In genomic region chr5:100070255-100070654, GRCm38 (mm10) we compare ENCODE assay signal across 9 mouse cellular contexts. TPM values are rescaled to one million over a fixed set of nuclear protein-coding genes. Genes with fewer than 3 reads are reported as not detected.
DNase-seq lines count a peak whose midpoint lies in the region; ATAC-seq and TF ChIP-seq lines count a peak whose summit lies in the region.
"Had no signal": no experiment of that assay in that cellular context is flagged by ENCODE, and none has a peak within 500 bp of the region (broad histone marks: within the 10 kb centered on the region; RNA-seq: fewer than 3 reads in every experiment).

No protein-coding gene starts in this region.

- DNase-seq in MN1 (ENCODE audit: low spot score) = peak; percentile 80
- DNase-seq in cerebellum, adult 11-12 months = peak; percentile 71
- DNase-seq in forebrain, postnatal 0 days = peak; percentile 91
- peak; percentile 73 for DNase-seq in left cerebral cortex, adult 11 months (ENCODE audit: low spot score)
- DNase-seq in lung, postnatal 4 days = peak; percentile 81 to 87
- peak; percentile 76 for DNase-seq in retina, postnatal 7 days (ENCODE audit: low read depth, low spot score)
- DNase-seq in urinary bladder, postnatal 10 days (ENCODE audit: low spot score) = peak; percentile 64

- H3K9ac ChIP-seq in forebrain, postnatal 0 days = no peak overlapping the region
- H3K9ac ChIP-seq in hindbrain, embryonic 13.5 days = no peak overlapping the region
- H3K9ac ChIP-seq: limb, embryonic 15.5 days had no signal

- 21% methylated on average over 3 of the region's 3 CpGs for WGBS in forebrain, postnatal 0 days
- WGBS in hindbrain, embryonic 13.5 days = 29% methylated on average over 3 of the region's 3 CpGs

- no peaks in the 10 kb centered on the region for H3K9me3 ChIP-seq in forebrain, postnatal 0 days (ENCODE audit: low read length)
- no peaks in the 10 kb centered on the region for H3K9me3 ChIP-seq in hindbrain, embryonic 13.5 days
- H3K9me3 ChIP-seq: limb, embryonic 15.5 days had no signal

- H3K4me1 ChIP-seq in forebrain, postnatal 0 days (ENCODE audit: insufficient read depth) = no peaks in the 10 kb centered on the region
- H3K4me1 ChIP-seq in hindbrain, embryonic 13.5 days (replicated peaks) = peaks cover 5% of the 10 kb centered on the region
- H3K4me1 ChIP-seq: limb, embryonic 15.5 days had no signal

- H3K36me3 ChIP-seq in forebrain, postnatal 0 days (ENCODE audit: insufficient read depth) = peaks cover 34% of the 10 kb centered on the region
- peaks cover 49% of the 10 kb centered on the region for H3K36me3 ChIP-seq in hindbrain, embryonic 13.5 days

- no peak overlapping the region for H3K4me3 ChIP-seq in forebrain, postnatal 0 days (ENCODE audit: low read depth, low read length)
- H3K4me3 ChIP-seq in hindbrain, embryonic 13.5 days = no peak overlapping the region
- H3K4me3 ChIP-seq: limb, embryonic 15.5 days had no signal

- H3K27me3 ChIP-seq in forebrain, postnatal 0 days (ENCODE audit: insufficient read depth, low read length) = no peaks in the 10 kb centered on the region
- H3K27me3 ChIP-seq in hindbrain, embryonic 13.5 days = no peaks in the 10 kb centered on the region
- H3K27me3 ChIP-seq: limb, embryonic 15.5 days had no signal

- no peak overlapping the region for H3K4me2 ChIP-seq in forebrain, postnatal 0 days (ENCODE audit: low read depth)
- no peak overlapping the region for H3K4me2 ChIP-seq in hindbrain, embryonic 13.5 days
- H3K4me2 ChIP-seq: limb, embryonic 15.5 days had no signal

- no peak overlapping the region for H3K27ac ChIP-seq in forebrain, postnatal 0 days (ENCODE audit: low read depth, low read length)
- H3K27ac ChIP-seq in hindbrain, embryonic 13.5 days = no peak overlapping the region
- H3K27ac ChIP-seq: limb, embryonic 15.5 days had no signal

- peak; percentile 88 for ATAC-seq in forebrain, postnatal 0 days
- 0 out of 2 replicates have a peak, but pooled peaks have one; percentile 34 for ATAC-seq in hindbrain, embryonic 13.5 days (ENCODE audit: low FRiP score)

- peak; percentile 99 for TF ChIP-seq CTCF in forebrain, postnatal 0 days (IDR thresholded peaks at IDR 0.05; ENCODE audit: low read depth)

RNA-seq across cellular contexts. Expression of gene Enoph1, which starts 30.5 kb away (rescaled TPM):
- 66.5 and 67.6 TPM in 2 replicates for total RNA-seq in forebrain, postnatal 0 days (2014; rRNA removed)
- polyA plus RNA-seq in forebrain, postnatal 0 days (2015; fragmentation: Nextera tagmentation; extraction: Ambion mirVana) = 49.7 and 58.6 TPM in 2 replicates
- polyA plus RNA-seq in hindbrain, embryonic 13.5 days (2015; fragmentation: Nextera tagmentation; extraction: Ambion mirVana) = 39.5 and 42.4 TPM in 2 replicates

RNA-seq across cellular contexts. Expression of gene Hnrnpdl, which starts 30.8 kb away (rescaled TPM):
- 176 and 207 TPM in 2 replicates for total RNA-seq in forebrain, postnatal 0 days (2014; rRNA removed)
- 236 and 246 TPM in 2 replicates for polyA plus RNA-seq in forebrain, postnatal 0 days (2015; fragmentation: Nextera tagmentation; extraction: Ambion mirVana)
- 231 and 237 TPM in 2 replicates for polyA plus RNA-seq in hindbrain, embryonic 13.5 days (2015; fragmentation: Nextera tagmentation; extraction: Ambion mirVana)
